Mouse (Mus musculus) stomach, postnatal 0 days (tissue): ENCODE measurements around the gene Mapk1ip1l.

ENCODE experiments used
- CTCF ChIP-seq: IDR thresholded peaks from 2 replicates; pipeline ENCODE4 v1.5.1; 2016; ENCODE audit warnings: antibody characterized with exemption, low read depth, mild to moderate bottlenecking, moderate library complexity
- EP300 ChIP-seq: optimal IDR thresholded peaks from 2 replicates; pipeline ENCODE3; 2016; ENCODE audit warnings: antibody characterized with exemption

DNA sequence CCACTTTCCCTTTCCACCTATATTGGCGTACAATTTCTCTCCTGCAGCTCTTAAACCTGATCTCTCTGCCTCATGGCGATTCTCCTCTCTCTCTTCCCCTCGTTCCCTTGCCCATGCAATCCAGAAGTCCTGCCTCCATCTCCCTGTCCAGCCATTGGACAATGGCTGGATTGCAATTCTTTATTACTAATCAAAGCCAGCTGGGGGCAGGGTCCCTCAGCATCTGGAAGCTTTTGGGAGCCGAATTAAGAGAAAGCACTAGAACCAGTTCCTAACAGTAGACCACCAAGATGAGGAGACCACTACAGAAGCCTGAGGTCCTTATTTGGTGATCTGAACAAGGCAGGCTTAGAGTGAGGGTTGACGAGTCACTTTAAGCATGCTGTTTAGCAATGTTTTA lies 33.9 kb downstream of the Mapk1ip1l start:
- TF ChIP-seq CTCF (no peak), EP300 (no peak)
